Mouse (Mus musculus): ENCODE measurements around the gene Ndrg2. TPM values are rescaled to one million over a fixed set of nuclear protein-coding genes. Genes with fewer than 3 reads are reported as not detected.
"Not testable (repeated sequence)": the region's sequence is repeated elsewhere in the genome, so short reads cannot be mapped to it uniquely, and the experiment has no call there.

Ndrg2 gene
- total RNA-seq (2021): 1,000 to 10,000 TPM in 1 of 2 experiments, 100 to 1,000 TPM in 1; 982 to 1,030 TPM
- long read RNA-seq, experiment 1, transcript Ndrg2-201 (16 exons, 2,099 nt): minor isoform, 466 of 1,803 reads
- long read RNA-seq, experiment 1, transcript Ndrg2-202 (15 exons, 2,103 nt): major isoform, 745 of 1,803 reads
- long read RNA-seq, experiment 1, partial matches to known transcripts: 73 of 1,803 reads
- long read RNA-seq, experiment 1, other reads (novel, unspliced or antisense): 519 of 1,803 reads
- long read RNA-seq, experiment 2, transcript Ndrg2-202 (15 exons, 2,103 nt): major isoform, 666 of 1,539 reads
- long read RNA-seq, experiment 2, transcript Ndrg2-201 (16 exons, 2,099 nt): minor isoform, 380 of 1,539 reads
- long read RNA-seq, experiment 2, partial matches to known transcripts: 82 of 1,539 reads
- long read RNA-seq, experiment 2, other reads (novel, unspliced or antisense): 411 of 1,539 reads

DNA sequence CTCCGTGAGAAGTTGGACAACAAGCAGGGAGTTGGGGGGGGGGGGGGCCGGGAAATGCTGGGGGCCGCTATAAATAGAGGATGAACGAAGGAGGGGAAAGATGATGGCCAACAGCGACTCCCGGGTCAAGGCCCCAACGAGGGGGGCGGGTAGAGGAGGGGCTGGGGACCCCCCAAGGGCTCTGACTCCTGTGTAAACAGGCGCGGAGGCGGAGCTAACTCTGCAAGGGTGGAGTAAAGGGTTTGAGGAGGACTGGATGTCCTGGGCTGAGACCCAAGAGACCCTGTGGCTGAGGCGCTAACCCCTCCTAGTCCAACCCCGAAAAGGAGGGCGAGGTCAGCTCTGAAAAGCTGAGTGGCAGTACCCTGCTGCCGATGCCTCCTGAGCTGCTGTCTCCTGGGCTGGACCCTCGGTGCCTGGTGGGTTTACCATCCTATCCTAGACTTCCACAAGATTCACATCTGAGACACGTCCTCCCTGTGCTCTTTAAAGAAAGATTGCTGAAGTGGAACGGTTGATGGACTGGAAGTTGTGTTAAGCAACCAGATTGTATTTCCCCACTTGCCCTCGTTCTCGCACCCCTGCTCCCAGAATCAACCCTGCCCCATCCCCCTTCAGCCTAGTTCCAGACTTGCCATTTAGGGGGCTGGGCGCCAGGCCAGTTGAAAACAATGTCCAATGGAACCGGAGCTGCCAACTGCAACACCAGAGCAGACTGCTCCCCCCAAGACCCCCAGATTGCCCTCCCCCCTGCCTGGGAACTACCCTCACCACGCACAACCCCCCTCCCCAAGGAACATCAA, at the start of gene Ndrg2:
TSS of gene Ndrg2 (minus strand) at position 199 of the 803 bp plus-strand sequence.
- DNase-seq: peak; percentile 87 to 89
- intact Hi-C loops (cut with DNase I): no loop called here

- intact Hi-C loops (cut with DNase I): no loop called here
- no peak for DNase-seq
Measured at GRCm38 (mm10) chr14:51960316-51960715, 46.4 kb upstream of the Ndrg2 start.

DNA sequence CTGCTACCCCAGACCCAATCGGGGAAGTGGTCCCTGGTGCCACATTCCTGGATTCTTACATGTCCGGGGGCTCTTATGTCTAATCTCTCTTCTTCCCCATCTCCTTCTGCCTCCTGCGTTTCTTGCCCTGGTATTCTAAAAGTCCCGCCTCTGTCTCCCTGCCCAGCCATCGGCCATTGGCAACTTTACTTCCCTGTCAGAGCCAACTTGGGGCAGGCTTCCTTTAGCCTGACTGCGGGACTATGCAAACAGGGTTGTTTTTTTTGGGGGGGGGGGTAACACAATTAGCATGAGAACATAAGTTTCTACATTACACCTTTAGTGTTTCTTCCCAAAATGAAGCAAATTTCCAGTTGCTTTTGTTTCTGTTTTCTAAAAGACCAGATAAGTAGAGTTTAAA, 29.4 kb upstream of the Ndrg2 start:
- no peak for DNase-seq
- intact Hi-C loops (cut with DNase I): loop anchor here (5.0 kb wide), 1 partner anchor 44 kb away; no protein-coding TSS in a partner anchor

- intact Hi-C loops (cut with DNase I): loop anchor here (5.0 kb wide), 1 partner anchor 45 kb away; no protein-coding TSS in a partner anchor
- DNase-seq: no peak
Measured at GRCm38 (mm10) chr14:51942236-51942635, 28.3 kb upstream of the Ndrg2 start.

DNA sequence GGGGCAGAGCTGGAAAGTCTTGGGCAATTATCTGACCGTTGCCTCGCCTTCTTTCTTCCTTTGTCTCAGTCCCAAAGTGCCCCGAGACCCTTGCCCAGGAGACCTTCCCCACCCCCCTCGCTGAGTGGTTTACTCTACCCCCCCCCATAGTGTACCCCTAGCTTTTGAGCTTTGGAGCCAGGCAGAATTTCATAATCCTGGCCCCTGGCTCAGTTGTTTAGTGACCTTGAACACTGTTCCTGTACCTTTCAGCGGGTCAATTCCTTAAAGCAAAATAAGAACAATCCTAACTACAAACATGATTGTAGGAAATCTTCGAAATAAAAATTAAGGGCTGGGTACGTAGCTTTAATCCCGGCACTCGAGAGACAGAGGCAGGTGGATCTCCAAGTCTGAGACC, 27.6 kb upstream of the Ndrg2 start:
- intact Hi-C loops (cut with DNase I): loop anchor here (5.0 kb wide), 1 partner anchor 46 kb away; no protein-coding TSS in a partner anchor
- DNase-seq: no peak

DNA sequence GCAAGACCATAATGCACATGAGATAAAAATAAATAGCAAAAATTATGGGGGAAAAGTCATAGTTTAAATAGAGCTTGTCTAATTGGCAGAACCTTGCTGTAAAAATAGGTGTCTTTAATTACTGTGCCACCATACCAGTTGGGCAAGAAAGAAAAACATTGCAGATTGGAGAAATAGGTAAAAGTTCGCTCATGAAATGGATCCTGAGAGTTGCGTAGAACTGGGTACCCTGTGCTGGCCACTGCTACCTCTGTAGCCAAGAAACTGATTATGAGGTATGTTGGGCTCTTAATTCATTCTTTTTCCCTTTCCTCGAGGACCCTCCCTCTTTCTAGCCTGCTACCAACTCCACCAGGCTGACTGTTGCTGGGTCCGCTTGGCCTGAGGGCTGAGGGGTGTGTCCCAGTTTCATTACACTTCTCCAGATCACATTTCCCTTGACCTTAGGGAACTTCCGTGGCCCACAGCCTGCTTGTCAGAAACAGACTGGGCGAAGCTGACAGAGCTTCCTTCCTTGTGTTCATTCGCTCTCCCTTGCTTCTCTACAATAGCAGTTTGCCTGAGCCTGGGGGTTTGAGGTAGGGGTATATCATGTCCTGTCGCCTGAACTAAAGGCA, 27.1 kb upstream of the Ndrg2 start:
- intact Hi-C loops (cut with DNase I): loop anchor here (5.0 kb wide), 1 partner anchor 46 kb away; no protein-coding TSS in a partner anchor
- DNase-seq: peak; percentile 18 to 31

DNA sequence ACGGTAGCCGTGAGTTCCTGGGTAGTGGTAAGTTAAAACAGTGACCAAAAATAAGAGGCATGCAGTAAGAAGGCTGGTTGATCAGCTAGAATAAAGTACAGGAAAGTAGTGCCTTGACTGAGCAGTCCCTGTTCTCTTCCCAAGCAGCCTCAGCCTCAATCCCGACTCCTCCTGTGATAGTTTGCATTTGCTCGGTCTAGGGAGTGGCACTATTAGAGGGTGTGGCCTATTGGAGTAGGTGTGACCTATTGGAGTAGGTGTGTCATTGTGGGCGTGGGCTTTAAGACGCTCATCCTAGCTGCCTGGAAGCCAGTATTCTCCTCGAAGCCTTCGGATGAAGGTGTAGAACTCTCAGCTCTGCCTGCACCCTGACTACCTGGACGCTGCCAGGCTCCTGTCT, 25.0 kb upstream of the Ndrg2 start:
- intact Hi-C loops (cut with DNase I): no loop called here
- no peak for DNase-seq

DNA sequence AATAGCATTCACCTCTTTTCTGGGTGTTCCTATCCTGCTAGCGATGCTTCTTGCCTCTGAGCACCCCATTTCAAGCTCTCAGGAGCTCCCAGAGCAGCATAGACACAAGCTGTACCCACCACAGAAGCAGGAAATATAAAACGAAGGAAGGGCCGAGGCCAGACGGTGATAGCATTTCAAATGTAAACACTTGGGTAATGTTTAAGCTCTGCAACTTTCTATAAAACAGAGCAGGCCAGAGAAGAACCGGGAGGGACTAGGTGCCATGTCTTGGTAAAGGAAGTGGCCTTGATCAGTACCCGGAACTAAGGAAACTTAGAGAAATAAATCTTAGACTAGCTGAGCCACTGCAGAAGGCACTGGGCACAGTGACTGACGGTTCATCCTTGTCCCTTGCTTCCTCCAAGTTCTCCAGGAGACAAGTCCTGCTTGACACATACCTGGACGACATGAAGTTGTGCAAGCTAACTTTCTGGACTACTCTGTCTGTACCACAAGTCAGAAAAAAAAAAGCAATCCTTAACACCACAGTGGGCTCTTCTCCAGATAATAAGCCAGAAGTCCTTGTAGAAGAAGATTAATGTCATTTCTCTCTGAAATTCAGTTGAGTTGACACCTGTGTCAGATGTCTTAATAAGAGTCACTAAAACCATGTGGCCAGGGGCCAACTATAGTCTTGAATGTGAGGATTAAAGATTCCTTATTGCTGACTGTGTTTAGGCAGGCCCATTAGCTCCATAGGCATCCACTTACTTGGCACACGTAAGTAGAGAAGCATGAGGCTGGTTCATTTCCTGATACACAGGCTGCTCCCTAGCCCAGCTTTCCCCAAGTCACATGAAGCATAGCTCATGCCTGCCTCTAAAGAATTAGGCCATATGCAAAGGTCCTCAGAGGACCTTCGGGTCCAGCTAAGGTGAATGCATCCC, 18.4 kb upstream of the Ndrg2 start:
- no peak for DNase-seq
- intact Hi-C loops (cut with DNase I): no loop called here

GRCm38 (mm10) chr14:51930824-51931223, 16.9 kb upstream of the Ndrg2 start:
- DNase-seq: peak; percentile 61 to 74
- intact Hi-C loops (cut with DNase I): loop anchor here (1.0 kb wide), 1 partner anchor 29 kb away; no protein-coding TSS in a partner anchor

GRCm38 (mm10) chr14:51929968-51930367, 16.0 kb upstream of the Ndrg2 start:
- DNase-seq: no peak
- intact Hi-C loops (cut with DNase I): no loop called here

DNA sequence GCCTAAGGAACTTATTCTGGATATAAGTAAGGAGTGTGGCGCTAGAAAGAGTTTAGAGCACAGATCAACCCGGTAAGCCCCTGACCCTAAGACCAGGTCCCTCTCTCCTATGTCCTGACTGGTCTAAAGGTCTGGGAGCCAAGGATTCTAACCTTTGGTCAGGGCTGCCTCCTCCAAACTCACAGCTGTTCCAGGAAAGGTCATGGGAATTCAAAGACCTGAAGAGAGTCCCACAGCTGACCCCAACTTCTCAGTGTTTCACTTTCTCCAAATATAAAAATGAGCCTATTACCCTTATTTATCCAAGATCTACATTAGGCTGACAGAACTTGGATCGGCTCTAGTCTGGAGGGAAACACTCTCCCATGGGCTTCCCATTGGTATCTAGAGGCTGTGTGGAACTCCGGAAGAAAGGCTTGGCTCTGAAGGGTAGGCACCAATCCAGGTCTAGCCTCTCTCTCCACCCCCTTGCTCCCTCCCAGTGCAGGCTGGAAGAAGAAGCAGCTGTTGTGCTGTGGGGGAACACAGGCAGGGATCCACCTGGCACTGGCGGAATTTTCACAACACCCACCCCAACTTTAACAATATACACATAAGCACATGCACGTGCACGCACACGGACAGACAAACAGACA, 15.5 kb upstream of the Ndrg2 start:
- intact Hi-C loops (cut with DNase I): no loop called here
- peak; percentile 73 to 76 for DNase-seq

DNA sequence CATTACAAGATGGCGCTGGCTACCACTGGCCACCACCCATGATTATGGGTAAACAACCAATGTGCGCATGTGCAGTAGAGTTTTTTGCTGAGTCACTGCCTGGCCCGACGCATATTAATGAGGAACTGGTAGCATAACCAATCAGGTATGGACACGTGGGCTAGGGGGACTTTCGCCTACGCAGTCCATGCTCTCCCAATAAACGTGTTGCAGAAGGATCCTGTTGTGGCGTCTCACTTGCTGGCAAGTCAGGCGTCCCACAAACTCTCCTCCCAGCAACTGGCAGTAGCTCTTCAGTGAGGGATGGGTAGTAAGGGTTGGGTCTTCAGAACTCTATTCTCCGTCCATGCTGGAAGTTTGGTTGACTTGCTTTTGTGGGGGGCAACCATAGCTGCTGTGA, 13.0 kb upstream of the Ndrg2 start:
- DNase-seq; intact Hi-C loops (cut with DNase I): not testable (repeated sequence)

GRCm38 (mm10) chr14:51923492-51923891, 9.5 kb upstream of the Ndrg2 start:
- DNase-seq: no peak
- intact Hi-C loops (cut with DNase I): no loop called here

DNA sequence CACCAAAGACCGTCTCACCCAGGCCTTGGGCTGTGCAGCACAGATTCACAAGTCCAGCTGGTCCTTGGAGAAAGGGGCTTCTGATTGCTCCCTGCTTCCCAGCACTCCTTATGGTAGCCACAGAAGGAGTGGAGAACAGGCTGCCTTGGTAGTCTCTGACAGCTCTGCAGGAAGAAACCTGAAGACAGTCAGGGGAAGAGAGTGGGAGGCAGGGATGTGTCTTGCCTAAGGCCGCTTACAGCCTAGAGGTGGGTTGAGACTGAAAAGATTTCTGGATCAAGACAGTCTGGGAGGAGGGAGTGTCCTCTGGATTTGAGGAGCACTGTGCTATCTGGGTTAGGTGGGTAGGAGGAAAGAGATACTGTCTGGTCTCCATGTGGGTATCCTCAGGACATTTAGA, 9.0 kb upstream of the Ndrg2 start:
- no peak for DNase-seq

DNA sequence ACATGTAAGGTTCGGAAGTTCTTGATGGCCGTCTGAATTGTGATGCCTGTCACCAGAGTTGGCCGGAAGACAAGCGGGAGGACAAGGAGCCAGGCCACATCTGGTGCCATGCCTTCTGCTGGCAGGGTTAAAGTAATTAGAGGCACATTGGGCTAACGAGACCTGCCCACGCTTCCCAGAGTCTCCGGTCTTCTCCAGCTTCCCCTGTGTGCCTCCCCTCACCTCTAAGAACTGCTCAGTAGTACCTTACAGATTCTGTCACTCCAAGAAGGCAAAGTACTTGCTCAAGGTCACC, 8.6 kb upstream of the Ndrg2 start, which contains the start of gene Rnase13:
TSS of gene Rnase13 (minus strand) at position 203 of the 295 bp plus-strand sequence.
- no peak for DNase-seq
- intact Hi-C loops (cut with DNase I): no loop called here

More for the DNA sequence above, 9.0 kb upstream of the Ndrg2 start:
- intact Hi-C loops (cut with DNase I): no loop called here

- intact Hi-C loops (cut with DNase I): no loop called here
- DNase-seq: peak; percentile 73 to 74
Measured at GRCm38 (mm10) chr14:51921759-51922570, 8.0 kb upstream of the Ndrg2 start.

DNA sequence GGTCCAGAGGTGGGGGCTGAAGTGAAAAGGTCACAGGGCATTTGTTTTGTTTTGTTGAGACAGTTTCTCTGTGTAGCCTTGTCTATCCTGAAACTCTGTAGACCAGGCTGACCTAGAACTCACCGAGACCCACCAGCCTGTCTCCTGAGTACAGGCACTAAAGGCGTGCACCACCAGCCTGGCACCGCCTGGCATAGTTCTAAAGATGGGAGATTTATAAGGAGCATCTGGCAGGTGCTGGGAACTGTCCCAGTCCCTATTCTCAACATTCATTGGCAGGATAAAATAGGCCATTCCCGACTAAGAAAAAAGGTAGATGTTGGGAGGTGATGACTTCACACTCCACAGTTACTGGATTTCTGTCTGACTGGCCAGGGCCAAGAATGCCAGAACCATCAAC, 5.0 kb upstream of the Ndrg2 start:
- intact Hi-C loops (cut with DNase I): no loop called here
- no peak for DNase-seq

DNA sequence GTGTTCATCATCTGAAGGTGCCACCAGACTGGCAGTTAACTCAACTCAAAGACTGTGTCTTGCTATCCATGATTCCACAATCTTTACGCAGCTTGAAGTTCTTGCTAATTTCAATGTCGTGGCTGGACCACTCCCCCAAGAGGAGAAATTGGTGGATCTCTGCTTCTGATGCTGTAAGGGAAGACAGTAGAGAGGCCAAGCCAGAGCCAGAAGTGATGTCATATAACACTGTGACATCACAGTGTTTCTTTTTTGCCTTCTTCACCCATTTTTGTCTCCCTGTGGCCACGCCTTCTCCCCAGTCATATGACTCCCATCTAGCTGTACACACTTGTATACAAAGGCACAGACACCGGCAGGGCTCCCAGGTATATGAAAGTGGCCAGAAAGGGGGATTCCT, 4.2 kb upstream of the Ndrg2 start, which contains the start of gene Tppp2:
TSS of gene Tppp2 (plus strand) at position 301 of the 400 bp plus-strand sequence.
- intact Hi-C loops (cut with DNase I): no loop called here
- DNase-seq: no peak

Measured in heart, postnatal 14 days (tissue).